Mouse (Mus musculus) adrenal gland, postnatal 0 days (tissue): ENCODE data around the gene Celf3. TPM values are rescaled to one million over a fixed set of nuclear protein-coding genes. Genes with fewer than 3 reads are reported as not detected.

Experiments used
- polyA plus RNA-seq: library from polyadenylated mRNA; unstranded; fragments of >200 nt; fragmentation: Nextera tagmentation; extraction: Ambion mirVana; gene quantifications from 2 replicates; pipeline ENCODE4 v1.2.1, GENCODE M21; 2015

Celf3 gene
- 62.1 and 70.2 TPM in 2 replicates for polyA plus RNA-seq

GRCm38 (mm10) chr3:94477981-94478422, at the start of gene Celf3:
TSS of gene Celf3 (plus strand) at chr3:94478295.

GRCm38 (mm10) chr3:94442951-94443596, 35.0 kb upstream of the Celf3 start, which contains the start of gene Mrpl9:
TSS of gene Mrpl9 (plus strand) at chr3:94443318.

GRCm38 (mm10) chr3:94443597-94443964, 34.5 kb upstream of the Celf3 start, which contains the start of gene Oaz3:
TSS of gene Oaz3 (minus strand) at chr3:94443915.

GRCm38 (mm10) chr3:94480291-94480884, 2.3 kb downstream of the Celf3 start, which contains the start of gene Riiad1:
TSS of gene Riiad1 (minus strand) at chr3:94480341.

Other genes with a start within 250 kb of the Celf3 start
- not detected in 2 replicates for gene Gm4778, start 214.3 kb upstream of the Celf3 start, polyA plus RNA-seq
- gene Them4, start 168.2 kb upstream of the Celf3 start, polyA plus RNA-seq = 15.5 and 24.3 TPM in 2 replicates
- gene Them5, start 136.2 kb upstream of the Celf3 start, polyA plus RNA-seq = not detected in 2 replicates
- gene C2cd4d, start 115.9 kb upstream of the Celf3 start, polyA plus RNA-seq = 1.7 and 2.2 TPM in 2 replicates
- gene Rorc, start 105.5 kb upstream of the Celf3 start, polyA plus RNA-seq = 4.4 and 5.9 TPM in 2 replicates
- 0.14 and 0.57 TPM in 2 replicates for gene Lingo4, start 79.8 kb upstream of the Celf3 start, polyA plus RNA-seq
- 11.8 and 17.9 TPM in 2 replicates for gene Tdrkh, start 65.0 kb upstream of the Celf3 start, polyA plus RNA-seq
- gene Mrpl9, start 35.0 kb upstream of the Celf3 start, polyA plus RNA-seq = 68.0 and 70.0 TPM in 2 replicates
- gene Oaz3, start 34.4 kb upstream of the Celf3 start, polyA plus RNA-seq = 0.32 and 0.33 TPM in 2 replicates
- gene Riiad1, start 2.0 kb downstream of the Celf3 start, polyA plus RNA-seq = 37.1 and 41.1 TPM in 2 replicates
- gene Snx27, start 104.4 kb downstream of the Celf3 start, polyA plus RNA-seq = 18.4 and 26.9 TPM in 2 replicates
- gene Gm10972, start 164.8 kb downstream of the Celf3 start, polyA plus RNA-seq = not detected in 2 replicates
- gene Tuft1, start 180.6 kb downstream of the Celf3 start, polyA plus RNA-seq = 6.9 and 13.2 TPM in 2 replicates
- gene Selenbp2, start 215.3 kb downstream of the Celf3 start, polyA plus RNA-seq = 0.58 and 1.4 TPM in 2 replicates